Mouse (Mus musculus): Measurements from ENCODE around the gene Sgms1. TPM values are rescaled to one million over a fixed set of nuclear protein-coding genes. Genes with fewer than 3 reads are reported as not detected.
A peak's percentile ranks its signal among the peaks of the same experiment; 100 is the strongest.

The Sgms1 gene
- total RNA-seq, 4 experiments from 2014 or later, result 48.4 to 62.8 (median 50.8) TPM

DNA sequence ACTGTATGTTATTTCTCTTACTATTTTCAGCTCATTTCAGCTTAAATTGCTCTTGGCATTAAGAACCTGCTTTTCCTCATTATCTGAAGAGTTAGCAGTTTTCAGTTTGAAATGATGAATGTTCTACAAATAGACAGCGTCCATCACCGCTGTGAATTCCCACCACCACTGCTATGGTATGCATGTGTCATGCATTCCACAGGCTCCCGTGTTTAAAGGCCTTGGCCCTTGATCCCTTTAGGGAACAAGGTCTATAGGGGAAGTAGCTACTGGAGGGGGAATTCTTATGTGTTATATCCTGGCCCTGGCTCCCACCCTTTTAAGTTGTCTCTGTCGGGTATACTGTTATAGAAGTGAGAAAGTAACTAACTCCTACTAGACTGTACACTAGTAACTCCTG, 210.0 kb downstream of the Sgms1 start:
- DNase-seq (ENCODE audit: low spot score), result no peak

DNA sequence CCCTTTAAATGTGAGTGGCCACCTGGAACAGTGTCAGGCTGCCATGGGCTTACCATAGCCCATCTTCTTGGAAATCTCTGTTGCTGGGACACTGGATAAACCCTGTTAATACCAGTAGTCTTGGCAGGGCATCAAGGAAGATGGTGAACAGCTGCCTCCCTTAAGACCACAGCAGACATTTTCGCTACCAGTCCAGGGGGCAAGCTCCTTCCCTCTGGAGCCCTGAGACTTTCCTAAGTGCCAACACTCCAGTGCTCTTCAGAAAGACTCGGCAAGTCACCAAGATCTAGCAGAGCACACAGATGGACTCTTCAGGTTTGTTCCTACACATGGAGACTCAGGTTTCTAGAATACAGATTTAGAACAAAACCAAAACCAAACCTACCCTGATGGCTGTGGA, 211.4 kb downstream of the Sgms1 start:
- no peak for DNase-seq (ENCODE audit: low spot score)

DNA sequence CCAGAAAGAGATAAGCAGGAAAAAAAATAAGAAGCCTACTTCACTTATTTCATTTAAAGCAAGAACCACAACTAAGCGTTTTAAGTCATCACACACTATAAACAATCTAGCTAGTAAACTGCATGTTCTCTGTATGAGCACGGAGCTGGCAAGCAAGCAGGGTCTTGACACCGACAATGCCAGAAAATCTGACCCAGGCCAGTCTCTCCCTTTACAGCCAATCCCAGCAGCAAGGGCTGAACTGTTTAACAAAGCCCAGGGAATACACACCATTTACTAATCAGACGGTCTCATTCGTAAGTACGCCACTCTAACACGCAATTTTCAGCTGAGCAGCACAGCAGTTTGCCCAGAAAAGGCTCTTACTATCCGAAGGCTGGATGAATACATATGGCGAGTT, 213.1 kb downstream of the Sgms1 start:
- no peak for DNase-seq (ENCODE audit: low spot score)

DNA sequence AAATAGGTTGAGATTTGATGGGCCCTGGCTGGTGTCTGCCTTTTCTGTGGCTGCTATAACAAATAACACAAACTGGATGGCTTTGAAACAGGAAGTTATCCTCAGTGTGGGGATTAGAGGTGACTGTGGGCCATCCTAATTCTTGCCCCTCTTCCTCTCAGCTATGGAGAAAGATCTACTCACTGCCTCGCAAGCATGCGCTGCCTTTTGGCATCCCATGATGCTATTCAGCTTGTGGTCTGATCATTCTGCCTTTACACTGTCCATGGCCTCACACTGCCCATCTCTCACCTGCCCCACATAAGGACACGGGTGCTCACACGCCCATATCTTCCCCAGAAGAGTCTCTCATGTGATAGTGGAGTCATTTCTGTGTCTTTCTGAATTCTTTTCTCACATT, 213.5 kb downstream of the Sgms1 start:
- no peak for DNase-seq (ENCODE audit: low spot score)

DNA sequence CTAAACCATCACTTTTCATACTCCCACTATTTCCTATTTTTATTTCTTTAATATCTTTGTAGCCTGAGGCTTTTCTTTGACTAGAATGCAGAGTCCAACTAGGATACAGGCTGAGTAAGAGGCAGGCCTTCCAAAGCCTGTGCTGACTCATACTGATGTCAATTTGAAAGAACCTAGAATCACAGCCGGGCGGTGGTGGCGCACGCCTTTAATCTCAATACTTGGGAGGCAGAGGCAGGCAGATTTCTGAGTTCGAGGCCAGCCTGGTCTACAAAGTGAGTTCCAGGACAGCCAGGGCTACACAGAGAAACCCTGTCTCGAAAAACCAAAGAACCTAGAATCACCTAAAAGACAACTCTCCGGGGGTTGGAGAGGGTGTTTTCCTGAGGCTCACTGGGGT, 214.5 kb downstream of the Sgms1 start:
- DNase-seq (ENCODE audit: low spot score), result no peak

DNA sequence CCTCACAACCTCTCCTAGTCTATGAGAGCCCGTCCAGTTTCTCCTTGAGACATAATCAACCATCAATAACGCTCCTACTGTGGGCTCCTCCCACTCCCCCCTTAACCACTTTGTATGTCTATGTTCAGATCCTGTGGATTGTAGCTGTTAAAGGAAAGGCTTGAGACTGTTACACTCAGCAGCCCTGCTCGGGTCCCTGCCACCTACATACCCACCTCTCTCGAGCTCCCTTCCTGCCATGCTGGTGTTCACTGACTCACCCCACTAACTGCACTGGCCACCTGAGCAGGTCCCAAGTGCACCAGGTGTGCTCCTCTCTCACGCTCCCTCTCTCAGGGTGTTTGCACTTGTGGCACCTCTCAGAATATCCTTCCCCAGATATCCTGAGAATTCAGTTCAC, 215.0 kb downstream of the Sgms1 start:
- no peak for DNase-seq (ENCODE audit: low spot score)

DNA sequence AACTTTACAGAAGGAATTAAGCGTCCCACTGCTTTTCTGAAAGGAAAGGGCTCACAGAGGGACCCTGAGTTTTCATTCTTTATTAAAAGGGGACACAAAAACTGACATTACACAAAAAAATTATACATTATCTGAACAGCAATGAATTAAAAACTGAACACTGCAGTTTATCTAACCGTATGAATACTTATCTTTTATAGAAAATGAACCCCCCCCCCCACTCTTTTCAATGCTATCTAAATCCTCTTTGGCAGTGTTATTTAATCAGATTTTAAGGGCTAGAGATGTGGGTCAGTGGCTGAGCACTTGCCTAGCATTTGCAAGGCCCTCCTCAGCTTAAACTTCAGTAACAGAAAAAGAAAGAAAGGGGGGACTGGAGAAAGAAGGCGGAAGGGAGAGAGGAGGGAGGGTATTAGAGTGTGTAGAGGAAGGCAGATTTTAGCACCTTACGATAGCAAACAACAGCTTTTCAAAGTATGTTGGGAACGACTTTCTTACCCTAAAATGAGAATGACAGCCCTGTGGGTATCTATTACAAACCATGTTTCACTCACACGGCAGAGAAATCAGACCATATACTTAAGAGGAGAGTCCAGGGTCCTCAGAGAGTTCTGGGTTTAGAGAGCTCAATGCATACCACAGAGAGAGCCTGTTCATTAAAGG, 215.9 kb downstream of the Sgms1 start:
- no peak for DNase-seq (ENCODE audit: low spot score)

DNA sequence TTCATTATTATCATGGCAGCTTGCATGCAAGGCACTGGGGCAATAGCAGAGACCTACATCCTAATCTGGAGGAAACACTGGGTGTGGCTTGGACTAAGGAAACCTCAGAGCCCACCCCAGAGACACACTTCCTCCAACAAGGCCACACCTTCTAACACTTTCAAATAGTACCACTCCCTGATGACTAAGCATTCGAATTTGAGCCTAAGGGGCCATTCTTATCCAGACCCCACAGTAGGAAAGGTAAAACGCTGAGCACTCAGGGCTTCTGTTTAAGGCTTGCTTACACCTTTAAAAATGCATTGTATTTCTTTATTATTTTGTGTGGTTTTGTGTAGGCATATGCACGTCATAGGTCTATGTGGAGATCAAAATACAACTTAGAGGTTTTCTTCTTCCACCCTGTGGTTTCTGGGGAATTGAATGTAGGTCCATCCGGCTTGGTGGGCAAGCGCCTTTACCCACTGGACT, 217.0 kb downstream of the Sgms1 start:
- peak; percentile 49 for DNase-seq (ENCODE audit: low spot score)

DNA sequence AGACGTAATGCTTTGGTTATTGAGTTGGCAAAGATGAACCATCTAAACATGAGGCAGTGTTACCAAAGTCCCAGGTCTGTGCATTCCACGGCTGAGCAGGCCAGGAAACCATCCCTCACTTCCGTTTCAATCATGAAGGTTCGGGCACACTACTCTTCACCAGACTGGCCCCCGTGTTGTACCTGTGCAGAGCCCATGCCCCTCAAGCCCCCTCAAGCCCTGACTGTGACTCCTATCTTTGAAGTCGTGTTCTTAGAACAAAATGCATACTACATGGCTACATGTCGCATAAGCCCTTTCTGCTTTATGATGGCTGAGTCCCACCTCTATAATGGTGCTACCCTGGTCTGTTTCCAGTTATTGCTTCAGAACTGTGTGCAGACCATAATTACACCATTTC, 217.5 kb downstream of the Sgms1 start:
- no peak for DNase-seq (ENCODE audit: low spot score)

DNA sequence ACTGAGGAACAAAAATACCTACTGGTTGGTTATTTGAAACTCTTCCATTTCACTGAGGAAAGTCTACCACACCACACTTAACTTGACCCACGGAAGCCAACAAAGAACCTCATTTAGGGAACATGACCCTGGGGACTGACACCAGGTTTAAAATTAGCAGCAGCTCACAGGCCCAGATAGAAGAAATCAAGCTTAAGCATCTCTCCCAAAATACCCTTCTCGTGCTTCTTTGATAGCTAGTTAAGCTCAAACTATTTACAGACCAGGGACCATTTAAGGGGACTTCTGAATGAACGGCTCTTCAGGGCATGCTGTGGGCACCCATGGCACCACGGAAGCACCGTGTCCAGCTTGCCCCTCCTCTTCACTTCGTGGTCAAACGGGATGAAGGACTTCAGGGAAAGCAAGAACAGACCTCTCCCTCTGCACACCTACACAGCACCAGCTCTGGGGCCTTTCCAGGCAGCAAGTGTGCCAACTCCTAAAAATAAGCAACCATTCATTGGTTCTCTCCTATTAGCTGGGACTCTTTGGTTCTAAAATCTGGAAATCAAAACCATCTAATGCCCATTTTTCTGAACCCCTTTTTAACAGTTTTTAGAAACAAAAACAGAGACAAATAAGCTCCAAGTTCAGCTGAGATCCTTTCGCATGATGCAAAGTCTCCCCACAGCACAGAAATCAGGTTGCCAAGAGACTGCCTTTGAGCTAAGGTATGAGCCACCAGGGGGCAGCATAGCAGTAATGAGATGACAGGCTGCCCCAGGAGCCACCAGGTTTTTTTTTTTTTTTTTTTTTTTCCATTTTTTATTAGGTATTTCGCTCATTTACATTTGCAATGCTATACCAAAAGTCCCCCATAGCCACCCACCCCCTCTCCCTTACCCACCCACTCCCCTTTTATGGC, 219.6 kb downstream of the Sgms1 start:
- peak; percentile 87 for DNase-seq (ENCODE audit: low spot score)

DNA sequence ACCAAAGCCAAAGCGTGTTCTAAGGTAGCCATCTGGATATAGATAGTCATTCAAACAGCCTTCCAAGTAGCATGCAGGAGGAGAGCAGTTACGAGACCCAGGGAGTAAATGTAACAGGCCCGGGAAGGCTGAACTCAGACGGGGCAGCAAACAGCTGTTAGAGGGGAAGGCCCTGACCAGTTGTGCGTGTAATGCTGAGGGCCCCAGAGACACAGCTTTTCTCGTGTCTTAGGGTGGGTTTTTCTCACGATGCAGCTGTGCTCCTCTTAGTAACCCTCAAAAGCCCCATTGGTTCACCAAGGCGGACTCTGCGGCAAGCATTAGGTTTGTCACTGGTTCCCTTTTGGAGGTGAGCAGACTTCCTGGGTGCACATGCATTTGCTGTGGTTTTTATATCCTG, 221.5 kb downstream of the Sgms1 start:
- DNase-seq (ENCODE audit: low spot score), result no peak

DNA sequence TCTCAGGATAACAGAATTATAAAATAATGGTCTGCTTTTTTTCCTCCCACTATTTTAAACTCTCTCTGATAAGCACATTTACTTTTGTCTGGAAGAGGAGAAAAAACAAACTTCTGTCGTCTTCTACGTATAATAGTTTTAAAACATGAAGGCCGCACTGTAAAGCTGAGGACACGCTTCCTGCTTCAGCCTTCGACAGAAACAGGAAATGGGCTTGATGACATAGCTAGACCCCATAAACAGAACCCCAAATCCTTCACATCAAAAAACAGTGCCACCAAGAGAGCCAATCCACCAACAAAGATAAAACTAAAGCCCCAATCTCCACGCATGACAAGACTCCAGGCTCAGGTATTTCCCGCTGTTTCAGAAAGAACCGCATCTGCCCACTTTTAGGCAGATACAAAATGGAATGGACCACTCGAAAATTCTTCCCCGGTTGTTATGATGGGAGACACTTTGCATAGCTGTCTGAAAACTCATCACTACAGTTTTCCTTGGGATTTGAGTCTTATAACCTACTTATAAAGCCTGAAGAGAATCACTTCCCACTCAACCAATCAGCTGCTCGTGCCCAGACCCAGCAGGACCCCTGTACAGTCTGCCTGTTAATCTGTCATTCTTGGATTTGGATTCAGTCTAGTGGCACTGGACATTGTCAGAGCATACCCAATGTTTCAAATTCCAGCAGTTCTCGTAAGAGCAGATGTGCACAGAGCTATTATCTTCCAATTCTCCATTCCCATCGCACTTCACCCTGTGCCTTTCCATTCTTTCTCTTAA, 222.5 kb downstream of the Sgms1 start:
- no peak for DNase-seq (ENCODE audit: low spot score)

DNA sequence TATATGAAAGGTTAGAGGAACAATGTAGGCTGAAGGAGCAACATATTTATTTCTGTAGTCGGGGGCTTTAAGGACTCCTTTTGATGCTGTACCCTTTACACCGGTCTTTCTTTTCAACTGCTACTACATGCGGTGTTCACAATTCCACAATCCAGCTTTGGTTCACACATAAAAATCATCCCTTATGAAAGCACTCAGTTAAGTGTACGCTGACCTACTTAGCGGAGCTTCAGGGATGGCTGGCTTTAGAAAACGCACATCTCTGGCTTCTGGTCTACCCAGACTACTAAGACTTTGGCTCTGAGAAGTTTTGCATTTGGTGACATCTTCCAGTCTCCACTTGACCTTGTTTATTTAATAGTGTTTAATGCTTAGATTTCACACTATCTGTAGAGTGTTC, 223.8 kb downstream of the Sgms1 start:
- DNase-seq (ENCODE audit: low spot score), result no peak

DNA sequence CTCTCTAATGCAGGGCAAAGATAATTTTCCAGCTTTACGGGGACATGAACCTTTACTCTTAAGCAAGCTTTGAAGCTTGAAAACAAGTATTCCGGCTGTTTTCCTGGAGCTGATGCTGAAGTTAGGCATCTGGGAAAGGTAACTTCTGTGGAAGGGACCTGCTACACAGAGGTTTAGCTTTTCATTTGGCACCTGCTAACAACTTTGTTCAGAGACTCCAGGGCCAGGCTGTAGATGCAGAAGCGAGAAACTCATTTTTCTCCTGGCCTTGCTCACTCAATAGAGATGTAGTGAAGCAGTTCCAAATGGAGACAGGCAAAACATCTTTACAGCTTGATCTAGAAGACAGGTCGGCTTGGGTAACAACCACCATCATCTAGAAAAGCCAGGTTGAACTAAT, 225.4 kb downstream of the Sgms1 start:
- no peak for DNase-seq (ENCODE audit: low spot score)

DNA sequence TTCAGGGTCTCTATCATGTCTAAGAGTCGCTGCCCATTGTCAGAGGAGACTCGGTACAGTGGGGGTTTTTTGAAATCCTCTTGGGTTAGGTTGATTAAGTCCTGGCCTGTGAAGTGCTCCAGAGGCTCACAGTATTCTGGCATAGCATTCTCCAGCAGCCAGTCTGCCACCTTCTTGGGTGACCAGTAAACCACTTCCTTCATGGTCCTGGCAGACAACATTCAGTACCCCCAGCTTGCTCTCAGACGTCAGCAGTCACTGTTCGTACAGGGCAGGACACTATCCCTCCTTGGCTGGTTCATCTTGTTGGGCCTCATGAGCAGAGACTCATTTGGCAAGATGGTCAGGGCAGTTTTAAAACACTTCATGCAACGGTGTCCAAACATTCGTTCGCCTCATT, 229.6 kb downstream of the Sgms1 start:
- no peak for DNase-seq (ENCODE audit: low spot score)

DNA sequence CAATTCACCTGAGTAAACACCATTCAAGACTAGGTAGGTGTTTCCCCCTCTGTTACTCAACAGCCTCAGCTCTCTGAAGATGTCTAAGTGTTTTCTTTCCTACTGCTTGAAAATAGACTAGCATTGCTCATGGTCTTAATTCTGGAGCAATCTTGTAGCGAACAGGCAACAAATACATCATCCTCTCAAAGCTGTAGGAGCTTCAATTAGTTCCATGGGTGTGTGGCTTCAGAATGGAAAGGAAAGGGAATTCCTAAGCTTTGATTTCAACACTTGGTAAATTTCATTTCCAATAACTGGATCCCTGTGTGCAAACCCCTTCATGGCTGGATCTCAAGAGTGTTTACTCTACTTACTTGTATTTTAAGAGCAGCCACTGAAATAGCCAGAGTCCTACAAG, 230.3 kb downstream of the Sgms1 start:
- DNase-seq (ENCODE audit: low spot score), result no peak

DNA sequence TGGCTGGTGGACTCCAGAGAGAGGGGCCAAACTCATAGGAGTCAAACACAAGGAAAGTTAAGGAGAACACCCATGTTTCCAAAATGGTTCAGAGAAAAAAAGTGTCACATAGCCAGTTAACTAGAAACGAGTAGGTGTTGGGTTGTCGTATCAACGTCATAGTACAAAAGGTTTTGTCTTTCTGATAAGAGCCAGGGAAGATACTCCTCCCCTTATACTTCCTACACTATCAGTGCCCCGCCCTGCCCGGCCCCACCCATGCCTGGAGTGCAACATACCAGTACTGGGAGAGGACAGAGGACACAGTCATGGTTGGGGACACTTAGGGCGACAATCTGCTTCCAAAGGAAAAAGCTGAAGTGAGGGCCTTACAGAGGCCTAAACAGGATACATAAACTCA, 232.5 kb downstream of the Sgms1 start:
- DNase-seq (ENCODE audit: low spot score), result no peak

DNA sequence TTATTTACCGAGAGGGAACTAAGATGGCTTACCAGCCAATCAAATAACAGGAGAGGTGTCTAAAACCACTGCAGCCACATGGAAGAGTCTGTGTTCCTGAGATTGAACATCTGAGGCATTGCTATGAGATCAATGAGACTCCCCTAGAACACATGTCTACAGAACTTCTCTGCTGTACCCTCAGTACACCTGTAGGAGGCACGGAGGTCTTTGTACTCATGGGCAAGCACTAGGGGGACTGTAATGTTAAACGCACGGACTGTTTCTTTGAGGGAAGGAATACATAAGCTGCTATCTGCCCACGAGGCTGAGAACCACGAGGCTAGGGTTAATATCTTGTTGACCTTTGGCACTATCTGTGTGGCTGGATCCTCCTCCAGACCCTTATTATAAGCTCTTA, 237.0 kb downstream of the Sgms1 start:
- DNase-seq (ENCODE audit: low spot score), result no peak

DNA sequence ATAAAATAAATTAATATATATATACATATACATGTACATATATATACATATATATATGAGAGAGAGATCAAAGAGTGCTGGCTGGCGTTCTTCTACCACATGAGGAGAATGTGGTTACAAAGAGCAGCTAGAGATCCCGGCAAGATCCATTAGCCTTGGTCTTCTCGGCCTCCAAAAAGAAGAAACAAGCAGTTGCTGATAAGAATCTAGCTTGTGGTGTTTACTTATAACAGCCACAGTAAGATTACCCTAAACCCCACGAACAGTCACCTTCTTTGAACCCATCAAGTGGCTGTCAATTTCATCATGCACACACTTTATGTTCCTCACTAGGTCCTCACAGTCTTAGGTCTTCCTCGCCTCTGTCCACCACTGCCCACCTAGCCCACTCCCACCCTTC, 240.8 kb downstream of the Sgms1 start:
- DNase-seq (ENCODE audit: low spot score), result no peak

DNA sequence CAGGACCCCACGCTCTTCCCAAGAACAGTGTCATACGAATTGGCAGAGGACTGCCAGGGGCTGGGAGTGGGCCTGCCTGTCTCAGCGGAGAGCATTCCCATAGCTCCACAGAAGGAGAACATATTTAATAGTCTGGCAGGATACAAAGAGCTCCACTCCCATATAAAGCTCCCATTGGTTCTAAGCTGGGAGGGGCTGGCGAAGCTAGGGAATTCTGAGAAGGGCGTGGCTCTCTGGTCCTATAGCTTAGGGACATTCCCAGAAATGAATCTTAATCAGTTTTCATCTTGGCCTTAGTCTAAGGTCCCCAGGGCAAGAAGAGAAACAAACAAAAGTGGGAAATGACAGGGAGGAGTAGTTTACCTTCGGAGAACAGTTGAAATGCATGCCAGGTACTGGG, 247.1 kb downstream of the Sgms1 start:
- no peak for DNase-seq (ENCODE audit: low spot score)

DNA sequence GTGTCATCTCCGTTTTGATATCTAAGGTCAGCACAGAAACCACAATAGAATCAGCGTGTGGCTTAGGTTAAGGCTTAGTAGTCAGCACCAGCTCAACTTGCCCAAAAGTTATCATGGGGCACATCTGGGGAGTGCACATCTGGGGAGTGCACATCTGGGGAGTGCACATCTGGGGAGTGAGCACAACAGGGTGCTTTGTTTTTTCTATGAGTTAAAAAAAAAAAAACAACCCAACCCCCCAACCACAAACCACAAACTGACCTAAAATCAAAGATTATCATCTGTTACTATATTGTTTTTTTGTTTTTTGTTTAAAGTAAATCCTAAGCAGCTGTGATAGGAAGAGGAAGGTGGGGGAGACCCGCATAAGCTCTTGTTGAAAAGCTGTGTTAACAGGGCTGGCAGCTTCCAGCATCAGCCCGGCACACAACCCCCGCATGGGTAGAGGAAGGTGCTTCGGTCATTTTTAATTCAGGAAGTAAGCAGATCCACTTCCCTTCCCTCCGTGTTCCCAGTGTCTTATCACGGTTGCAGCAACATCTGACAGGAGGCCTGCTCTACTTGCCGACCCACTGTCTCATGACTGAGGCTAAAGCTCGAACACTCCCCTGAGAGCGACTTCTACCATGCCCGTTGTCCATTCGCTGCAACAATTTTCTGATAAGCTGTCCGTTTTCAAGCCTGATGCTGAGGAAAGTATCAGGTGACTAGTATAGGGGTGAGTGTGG, 251.0 kb downstream of the Sgms1 start:
- no peak for DNase-seq (ENCODE audit: low spot score)

DNA sequence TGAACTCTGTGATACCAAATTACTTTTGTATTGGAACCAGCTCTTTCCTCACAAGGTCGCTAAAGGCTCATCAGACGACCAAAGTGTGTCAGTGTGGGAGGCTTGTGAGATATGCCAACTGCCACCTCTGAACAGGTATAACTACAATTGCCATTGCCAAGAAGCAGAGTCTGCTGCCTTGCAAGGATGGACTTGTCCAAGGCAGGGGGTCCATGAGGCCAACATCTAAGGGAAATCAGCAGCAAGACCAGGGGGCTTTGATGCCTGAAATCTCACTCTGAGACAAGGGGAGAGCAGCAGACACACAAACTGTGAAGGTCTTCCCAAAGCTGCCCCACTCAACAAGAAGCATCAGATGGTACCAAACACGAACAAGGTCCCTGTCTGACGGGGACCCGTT, 251.6 kb downstream of the Sgms1 start:
- DNase-seq (ENCODE audit: low spot score), result no peak
